Mouse (Mus musculus): ENCODE results near the gene Qk. TPM values are rescaled to one million over a fixed set of nuclear protein-coding genes. Genes with fewer than 3 reads are reported as not detected.

The Qk gene
- polyA plus RNA-seq, 1 experiment from 2014 or later: 19.1 TPM

DNA sequence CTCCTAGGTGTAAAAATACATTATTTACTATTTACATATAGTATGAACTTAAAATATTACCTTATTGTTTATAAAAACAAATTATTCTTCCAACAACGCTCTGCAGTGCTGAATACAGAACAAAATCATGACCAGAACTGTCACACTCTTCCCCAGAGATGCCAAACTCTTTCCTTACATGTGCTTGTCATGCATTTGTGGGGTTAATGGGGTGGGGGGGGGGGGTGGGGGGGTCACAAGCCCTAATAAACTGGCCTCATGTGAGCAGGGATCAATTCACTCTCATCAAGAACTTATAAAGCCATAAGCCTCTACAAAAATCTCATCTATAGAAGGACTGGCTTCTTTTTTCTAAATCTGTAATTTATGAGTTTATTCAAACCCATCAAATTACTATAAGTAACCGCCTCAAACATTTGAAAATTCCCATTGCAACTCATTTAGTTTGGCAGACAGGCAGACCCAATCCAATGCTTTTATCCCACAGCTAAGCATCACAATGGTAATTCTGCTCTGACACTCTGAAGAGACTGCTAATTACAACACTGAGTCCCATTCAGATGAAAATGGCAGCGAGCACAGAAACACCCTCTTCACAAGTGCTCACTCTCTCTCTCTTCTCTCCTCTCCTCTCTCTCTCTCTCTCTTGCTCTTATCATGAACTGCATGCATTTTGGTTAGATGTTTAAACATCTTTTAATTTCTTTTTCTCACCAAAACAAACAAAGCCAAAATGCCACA lies 91.7 kb downstream of the Qk start:
- H3K9me3 ChIP-seq: no peaks in the 10 kb centered on the region
- H3K9ac ChIP-seq: no peak overlapping the region
- WGBS: 75% methylated on average over 3 of the region's 3 CpGs
- H3K27ac ChIP-seq: no peak overlapping the region
- no peaks in the 10 kb centered on the region for H3K27me3 ChIP-seq (replicated peaks)
- no peaks in the 10 kb centered on the region for H3K36me3 ChIP-seq
- no peak overlapping the region for H3K4me2 ChIP-seq
- H3K4me1 ChIP-seq: no peaks in the 10 kb centered on the region
- H3K4me3 ChIP-seq (replicated peaks): no peak overlapping the region
- no peak for ATAC-seq (ENCODE audit: insufficient read depth, low FRiP score, low read depth)

DNA sequence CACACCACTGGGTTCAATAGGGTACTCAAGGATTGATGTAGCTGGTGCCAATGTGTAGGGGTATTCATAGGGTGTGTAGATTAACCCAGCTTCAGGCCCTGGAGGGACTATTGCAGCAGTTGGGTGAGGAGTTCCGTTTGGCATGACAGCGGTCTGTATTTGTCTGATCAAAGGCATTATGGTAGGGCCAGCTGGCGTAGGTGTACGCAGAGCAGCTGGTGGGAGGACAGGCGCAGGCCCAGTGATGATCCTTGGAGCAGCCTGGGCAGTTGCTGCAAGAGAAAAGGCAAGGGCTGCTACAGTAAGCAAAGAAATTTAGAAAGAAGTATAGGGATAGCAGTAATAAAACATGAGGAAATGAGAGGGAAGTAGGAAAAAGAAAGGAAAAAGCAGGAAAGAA lies 103.5 kb downstream of the Qk start:
- no peak for ATAC-seq (ENCODE audit: insufficient read depth, low FRiP score, low read depth)
- H3K9ac ChIP-seq: no peak overlapping the region
- no peaks in the 10 kb centered on the region for H3K27me3 ChIP-seq (replicated peaks)
- H3K27ac ChIP-seq: no peak overlapping the region
- H3K9me3 ChIP-seq: no peaks in the 10 kb centered on the region
- H3K4me3 ChIP-seq (replicated peaks): no peak overlapping the region
- 72% methylated on average over 5 of the region's 5 CpGs for whole genome bisulfite sequencing
- no peaks in the 10 kb centered on the region for H3K36me3 ChIP-seq
- H3K4me1 ChIP-seq: no peaks in the 10 kb centered on the region
- H3K4me2 ChIP-seq: no peak overlapping the region

DNA sequence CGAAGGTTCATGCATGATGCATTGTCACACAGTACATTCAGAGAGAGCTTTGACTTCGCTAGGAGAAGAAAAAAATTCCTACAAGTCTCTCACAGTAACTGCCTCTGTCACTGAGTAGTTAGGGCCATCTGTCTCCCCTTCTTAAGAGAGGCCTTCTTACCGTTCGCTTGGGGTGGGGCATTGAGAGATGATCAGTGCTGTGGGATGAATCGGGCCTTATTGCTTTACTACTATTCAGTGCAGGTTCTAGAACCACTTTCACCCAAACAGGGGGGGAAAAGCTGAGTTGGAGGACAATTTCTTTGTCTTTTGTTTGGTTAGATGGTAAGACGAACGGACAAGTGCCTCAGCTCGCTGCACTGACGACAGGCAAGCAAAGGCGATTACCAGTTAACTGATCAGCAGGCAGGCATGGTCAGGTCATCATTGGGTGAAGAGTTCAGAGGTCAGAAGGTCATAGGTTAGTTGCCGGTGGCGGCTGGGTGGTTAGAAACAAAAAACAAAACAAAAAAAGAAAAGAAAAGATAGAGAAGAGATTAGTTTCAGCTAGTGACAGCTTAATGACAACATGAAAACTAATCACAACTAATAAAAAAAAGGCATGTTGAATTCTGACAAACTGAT lies 110.4 kb downstream of the Qk start:
- ATAC-seq (ENCODE audit: insufficient read depth, low FRiP score, low read depth): no peak
- Histone ChIP-seq H3K4me2 (no peak overlapping the region), H3K27ac (no peak overlapping the region), H3K4me3 (replicated peaks) (no peak overlapping the region), H3K9me3 (no peaks in the 10 kb centered on the region), H3K36me3 (peaks cover 4% of the 10 kb centered on the region; the same call in 1 of the 2 replicates), H3K9ac (no peak overlapping the region), H3K4me1 (no peaks in the 10 kb centered on the region), H3K27me3 (replicated peaks) (no peaks in the 10 kb centered on the region)
- 51% methylated on average over 12 of the region's 12 CpGs for WGBS

DNA sequence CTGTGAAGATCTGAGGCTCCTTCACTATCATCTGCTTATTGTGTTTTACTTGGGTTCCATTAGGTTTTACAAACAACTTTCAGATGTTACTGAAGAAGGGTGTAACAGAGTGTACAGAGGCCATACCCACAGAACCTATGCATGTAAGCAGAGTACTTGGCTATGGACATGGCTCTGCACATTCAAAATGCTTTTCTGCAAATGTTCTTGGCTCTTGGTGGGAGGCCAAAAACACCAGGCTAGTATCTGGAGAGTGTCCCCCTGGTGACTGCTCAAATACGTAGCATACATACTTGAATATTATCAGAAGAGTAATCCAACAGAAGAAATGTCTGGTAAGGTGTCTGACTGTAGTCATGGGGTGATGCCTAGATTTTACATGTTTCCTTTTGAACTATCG lies 121.0 kb downstream of the Qk start:
- Histone ChIP-seq H3K9ac (no peak overlapping the region), H3K4me1 (no peaks in the 10 kb centered on the region), H3K4me2 (no peak overlapping the region), H3K9me3 (no peaks in the 10 kb centered on the region), H3K4me3 (replicated peaks) (no peak overlapping the region), H3K27ac (no peak overlapping the region), H3K36me3 (no peaks in the 10 kb centered on the region), H3K27me3 (replicated peaks) (no peaks in the 10 kb centered on the region)
- 78% methylated on average over 2 of the region's 2 CpGs for WGBS
- ATAC-seq (ENCODE audit: insufficient read depth, low FRiP score, low read depth): no peak

DNA sequence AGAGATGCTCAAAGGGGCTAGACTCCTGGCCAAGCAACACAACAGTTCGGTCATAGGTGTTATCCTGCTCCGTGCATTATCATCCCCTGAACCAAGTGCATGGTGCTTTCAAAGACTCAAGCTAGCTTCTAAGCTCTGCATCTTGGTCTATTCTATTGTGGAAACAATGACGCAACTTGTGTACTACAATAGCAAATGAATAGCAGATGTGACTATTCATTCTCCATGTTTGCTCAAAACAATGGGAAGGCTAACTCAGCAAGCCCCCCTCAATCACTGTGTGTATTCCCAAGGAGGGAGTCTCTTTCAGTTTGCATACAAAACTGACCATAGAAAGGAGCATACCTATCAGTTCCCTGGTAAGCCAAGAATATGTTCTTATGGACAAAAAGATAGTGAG lies 121.4 kb downstream of the Qk start:
- no peak overlapping the region for H3K27ac ChIP-seq
- 96% methylated on average over 3 of the region's 3 CpGs for WGBS
- H3K9me3 ChIP-seq: no peaks in the 10 kb centered on the region
- no peak overlapping the region for H3K4me2 ChIP-seq
- H3K27me3 ChIP-seq (replicated peaks): no peaks in the 10 kb centered on the region
- H3K9ac ChIP-seq: no peak overlapping the region
- ATAC-seq (ENCODE audit: insufficient read depth, low FRiP score, low read depth): no peak
- no peaks in the 10 kb centered on the region for H3K4me1 ChIP-seq
- no peaks in the 10 kb centered on the region for H3K36me3 ChIP-seq
- H3K4me3 ChIP-seq (replicated peaks): no peak overlapping the region

DNA sequence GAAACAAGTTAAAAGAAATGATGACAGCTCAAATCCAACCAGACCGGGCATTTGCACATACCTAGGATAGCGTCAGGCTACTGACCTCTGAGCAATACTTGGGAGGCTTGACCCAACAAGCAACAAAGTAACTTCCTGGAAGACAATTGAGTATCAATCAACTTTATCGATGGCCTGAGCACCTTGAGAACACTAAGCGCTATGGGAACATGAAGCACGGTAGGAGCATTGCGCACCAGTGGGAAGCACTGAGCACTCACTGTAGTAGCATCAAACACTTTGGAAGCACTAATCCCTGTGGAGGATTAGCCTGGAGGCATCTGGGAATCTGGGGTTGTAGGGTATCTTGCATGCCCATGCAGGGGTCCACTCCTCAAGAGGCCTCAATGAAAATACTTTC lies 124.0 kb downstream of the Qk start:
- Histone ChIP-seq H3K27me3 (replicated peaks) (no peaks in the 10 kb centered on the region), H3K9me3 (no peaks in the 10 kb centered on the region), H3K36me3 (no peaks in the 10 kb centered on the region), H3K9ac (no peak overlapping the region), H3K27ac (no peak overlapping the region), H3K4me3 (replicated peaks) (no peak overlapping the region), H3K4me1 (no peaks in the 10 kb centered on the region), H3K4me2 (no peak overlapping the region)
- ATAC-seq (ENCODE audit: insufficient read depth, low FRiP score, low read depth): no peak
- WGBS: 89% methylated on average over 6 of the region's 6 CpGs

DNA sequence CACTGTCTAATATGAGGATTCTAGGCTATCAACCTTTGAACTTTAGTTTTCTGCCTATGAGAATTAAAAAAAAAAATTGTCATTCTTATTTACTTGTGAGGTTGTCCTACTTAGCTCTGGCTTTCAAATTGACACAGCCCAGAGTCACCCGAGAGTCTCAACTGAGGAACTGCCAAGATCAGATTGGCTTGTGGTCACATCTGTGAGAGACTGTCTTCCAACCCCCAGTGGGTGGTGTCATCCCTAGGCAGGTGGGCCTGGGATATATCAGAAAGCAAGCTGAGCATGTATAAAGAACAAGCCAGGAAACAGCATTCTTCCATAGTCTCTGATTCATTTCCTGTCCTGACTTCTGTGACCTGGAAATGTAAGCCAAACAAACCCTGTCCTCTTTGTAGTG lies 128.8 kb downstream of the Qk start:
- H3K4me1 ChIP-seq: no peaks in the 10 kb centered on the region
- H3K36me3 ChIP-seq: no peaks in the 10 kb centered on the region
- no peak overlapping the region for H3K4me3 ChIP-seq (replicated peaks)
- no peak overlapping the region for H3K27ac ChIP-seq
- no peak for ATAC-seq (ENCODE audit: insufficient read depth, low FRiP score, low read depth)
- no peaks in the 10 kb centered on the region for H3K9me3 ChIP-seq
- WGBS: 71% methylated on average over 1 of the region's 1 CpGs
- no peak overlapping the region for H3K4me2 ChIP-seq
- no peak overlapping the region for H3K9ac ChIP-seq
- no peaks in the 10 kb centered on the region for H3K27me3 ChIP-seq (replicated peaks)

DNA sequence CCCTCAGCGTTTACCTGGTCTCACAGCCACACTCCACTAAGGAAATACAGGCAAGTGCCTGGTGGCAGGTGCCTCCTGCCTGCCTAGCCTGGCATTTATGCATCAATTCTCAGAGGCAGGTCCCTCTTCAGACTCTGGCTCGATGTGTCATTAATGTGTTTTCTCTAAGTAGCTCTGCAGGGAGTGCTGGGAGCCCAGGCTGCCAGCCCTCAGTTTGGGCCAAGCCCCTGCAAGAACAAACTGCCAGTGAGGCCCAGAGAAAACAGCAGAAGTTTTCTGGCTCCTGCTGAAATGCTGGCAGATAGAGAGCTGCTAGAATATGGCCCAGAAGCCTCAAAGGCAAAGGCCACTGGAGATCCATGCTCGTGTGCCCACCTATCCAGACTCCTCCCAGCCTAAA lies 131.2 kb downstream of the Qk start:
- Histone ChIP-seq H3K27ac (no peak overlapping the region), H3K36me3 (no peaks in the 10 kb centered on the region), H3K4me1 (no peaks in the 10 kb centered on the region), H3K4me2 (no peak overlapping the region), H3K9ac (no peak overlapping the region), H3K9me3 (no peaks in the 10 kb centered on the region), H3K27me3 (replicated peaks) (no peaks in the 10 kb centered on the region), H3K4me3 (replicated peaks) (no peak overlapping the region)
- WGBS: 67% methylated on average over 3 of the region's 3 CpGs
- no peak for ATAC-seq (ENCODE audit: insufficient read depth, low FRiP score, low read depth)

DNA sequence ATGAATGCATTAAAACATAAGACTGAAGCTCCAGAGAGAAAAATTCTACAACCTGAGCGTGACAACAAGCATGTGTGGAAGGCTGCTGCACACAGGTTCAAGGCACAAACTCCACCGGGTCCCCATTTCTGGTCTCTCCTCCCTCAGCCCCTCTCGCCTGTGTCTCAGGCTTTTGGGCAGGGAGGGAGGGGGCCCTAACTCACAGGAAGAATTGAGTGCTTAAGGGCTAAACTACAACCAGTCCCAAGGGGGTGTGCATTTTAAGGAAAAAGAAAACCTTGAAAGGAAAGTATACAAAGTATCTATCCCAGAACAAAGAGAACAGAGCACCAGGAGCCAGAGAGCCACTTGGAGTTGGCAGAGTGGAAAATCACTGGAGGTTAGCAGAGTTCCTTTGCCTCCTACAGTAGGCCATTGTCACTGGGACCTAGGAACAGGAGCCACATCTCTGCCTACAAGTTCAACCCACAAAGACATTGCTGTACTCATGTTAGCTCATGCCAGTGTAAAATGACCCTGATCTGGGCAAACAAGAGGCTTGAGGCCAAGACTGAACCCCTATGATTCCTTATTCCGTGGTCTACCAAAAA lies 132.1 kb downstream of the Qk start:
- Histone ChIP-seq H3K27me3 (replicated peaks) (no peaks in the 10 kb centered on the region), H3K4me2 (no peak overlapping the region), H3K9me3 (no peaks in the 10 kb centered on the region), H3K4me3 (replicated peaks) (no peak overlapping the region), H3K4me1 (no peaks in the 10 kb centered on the region), H3K9ac (no peak overlapping the region), H3K27ac (no peak overlapping the region), H3K36me3 (no peaks in the 10 kb centered on the region)
- ATAC-seq (ENCODE audit: insufficient read depth, low FRiP score, low read depth): no peak
- 85% methylated on average over 4 of the region's 4 CpGs for WGBS

DNA sequence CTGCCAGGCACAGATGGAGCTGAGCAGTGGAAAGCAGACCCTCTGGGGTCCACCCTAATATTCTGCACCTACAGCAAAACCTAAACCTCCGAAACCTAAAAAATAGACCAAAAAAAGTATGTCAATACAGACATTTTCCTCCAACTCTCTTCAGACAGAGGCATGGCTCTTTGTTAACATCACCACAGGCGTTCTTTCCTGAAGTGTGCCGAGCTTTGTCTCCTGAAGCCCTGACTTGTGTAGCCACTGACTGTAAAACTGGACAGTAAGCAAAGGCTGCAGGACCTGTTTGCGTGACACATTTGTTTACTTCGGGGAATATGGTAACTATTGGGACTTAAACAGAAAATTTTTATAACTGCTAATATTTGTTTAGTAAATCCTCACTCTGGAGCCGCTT lies 137.9 kb downstream of the Qk start:
- H3K9me3 ChIP-seq: no peaks in the 10 kb centered on the region
- WGBS: 79% methylated on average over 6 of the region's 6 CpGs
- no peaks in the 10 kb centered on the region for H3K36me3 ChIP-seq
- H3K4me1 ChIP-seq: no peaks in the 10 kb centered on the region
- H3K4me2 ChIP-seq: no peak overlapping the region
- no peak for ATAC-seq (ENCODE audit: insufficient read depth, low FRiP score, low read depth)
- H3K9ac ChIP-seq: no peak overlapping the region
- no peak overlapping the region for H3K27ac ChIP-seq
- H3K4me3 ChIP-seq (replicated peaks): no peak overlapping the region
- no peaks in the 10 kb centered on the region for H3K27me3 ChIP-seq (replicated peaks)

DNA sequence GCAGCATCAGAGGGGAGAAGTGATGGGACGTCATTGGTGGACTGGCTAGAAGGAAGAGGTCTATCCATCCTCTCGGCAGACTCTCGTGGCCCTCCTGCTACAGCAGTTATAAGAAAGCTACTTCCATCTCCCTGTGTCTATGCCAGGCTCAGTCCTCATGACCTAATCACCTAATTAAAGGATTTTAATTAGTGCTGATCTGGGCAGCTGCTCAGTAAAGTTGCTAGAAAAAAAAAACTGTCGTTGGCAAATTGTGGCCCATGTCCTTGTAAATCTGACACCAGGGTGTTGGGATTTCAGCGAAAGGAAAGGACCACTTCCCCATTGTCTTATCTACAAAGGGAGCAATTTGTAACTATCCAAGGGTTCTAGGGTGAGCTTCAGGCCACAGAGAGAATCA lies 142.6 kb downstream of the Qk start:
- no peaks in the 10 kb centered on the region for H3K36me3 ChIP-seq

DNA sequence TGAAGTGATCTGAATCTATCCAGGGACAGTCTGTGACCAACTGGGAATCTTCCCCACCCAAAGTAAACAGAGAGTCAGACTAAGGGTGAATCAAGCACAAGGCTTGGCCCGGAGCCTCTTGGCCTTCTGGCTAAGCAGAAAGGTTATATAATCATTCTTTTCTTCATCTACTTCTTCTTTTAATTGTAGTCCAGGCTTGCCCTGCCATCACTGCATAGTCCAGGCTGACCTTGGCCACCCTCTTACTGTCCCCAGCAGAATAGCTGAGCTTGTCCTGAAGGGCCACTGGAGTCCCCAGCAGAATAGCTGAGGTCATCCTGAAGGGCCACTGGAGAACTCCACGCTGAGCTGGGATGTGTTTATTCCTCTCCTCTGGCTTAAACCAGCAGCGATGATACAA lies 158.4 kb downstream of the Qk start:
- Histone ChIP-seq H3K4me1 (no peaks in the 10 kb centered on the region), H3K9ac (no peak overlapping the region), H3K36me3 (no peaks in the 10 kb centered on the region), H3K4me3 (replicated peaks) (no peak overlapping the region), H3K27ac (no peak overlapping the region), H3K9me3 (no peaks in the 10 kb centered on the region), H3K4me2 (no peak overlapping the region), H3K27me3 (replicated peaks) (no peaks in the 10 kb centered on the region)
- WGBS: 87% methylated on average over 3 of the region's 3 CpGs
- ATAC-seq (ENCODE audit: insufficient read depth, low FRiP score, low read depth): no peak

More for the DNA sequence above, 142.6 kb downstream of the Qk start:
- ATAC-seq (ENCODE audit: insufficient read depth, low FRiP score, low read depth): no peak
- 54% methylated on average over 5 of the region's 5 CpGs for WGBS
- Histone ChIP-seq H3K27me3 (replicated peaks) (no peaks in the 10 kb centered on the region), H3K27ac (no peak overlapping the region), H3K4me1 (no peaks in the 10 kb centered on the region), H3K9ac (no peak overlapping the region), H3K4me3 (replicated peaks) (no peak overlapping the region), H3K4me2 (no peak overlapping the region), H3K9me3 (no peaks in the 10 kb centered on the region)

Data from stomach, embryonic 15.5 days (tissue).